Mouse (Mus musculus) myocyte (in vitro differentiated cells): ENCODE results near the gene Rbfox1. TPM values are rescaled to one million over a fixed set of nuclear protein-coding genes. Genes with fewer than 3 reads are reported as not detected.

Source experiments
- H3K27me3 ChIP-seq: one replicate; pipeline ENCODE4 v1.6.1; 2011; ENCODE audit not compliant: control insufficient read depth, insufficient read depth, insufficient read length
- H3K36me3 ChIP-seq: one replicate; pipeline ENCODE4 v1.6.1; 2011; ENCODE audit not compliant: control insufficient read depth, insufficient read depth
- H3K4me2 ChIP-seq: one replicate; pipeline ENCODE4 v1.6.1; 2011; ENCODE audit warnings: low read depth, control low read depth
- H3K4me3 ChIP-seq: one replicate; pipeline ENCODE4 v1.5.1; 2011; ENCODE audit warnings: mild to moderate bottlenecking, control low read depth, moderate library complexity
- H3K79me2 ChIP-seq: one replicate; pipeline ENCODE4 v1.6.1; 2011; ENCODE audit not compliant: control insufficient read depth, insufficient read depth
- H3ac ChIP-seq: one replicate; pipeline ENCODE4 v1.6.1; 2011; ENCODE audit not compliant: control insufficient read depth, insufficient read length
- CEBPB ChIP-seq: IDR thresholded peaks from 2 replicates; pipeline ENCODE4 v1.6.1; 2011; ENCODE audit warnings: mild to moderate bottlenecking, moderate library complexity; ENCODE audit not compliant: poor library complexity, insufficient read depth, severe bottlenecking
- E2F4 ChIP-seq: IDR thresholded peaks from one replicate; pipeline ENCODE4 v1.6.1; 2011; ENCODE audit warnings: mild to moderate bottlenecking, control low read depth, moderate library complexity; ENCODE audit not compliant: insufficient read depth
- MAX ChIP-seq: IDR thresholded peaks from one replicate; pipeline ENCODE4 v1.6.1; 2011; ENCODE audit warnings: low read depth, mild to moderate bottlenecking, control low read depth
- MYOD1 ChIP-seq, 3 experiments: IDR thresholded peaks; one replicate each; pipeline ENCODE4 v1.6.1; 2011; ENCODE audit warnings: control low read depth in 2 of 3, low read depth in 2 of 3, mild to moderate bottlenecking in 2 of 3, moderate library complexity in 1 of 3; ENCODE audit not compliant: insufficient read length in 2 of 3, control insufficient read depth in 1 of 3
- MYOG ChIP-seq, 3 experiments: IDR thresholded peaks; one replicate each; pipeline ENCODE4 v1.6.1; 2011; ENCODE audit warnings: control low read depth in 2 of 3, low read depth in 2 of 3, mild to moderate bottlenecking in 2 of 3; ENCODE audit not compliant: insufficient read length in 2 of 3, control insufficient read depth in 1 of 3, insufficient read depth in 1 of 3
- POLR2A ChIP-seq: IDR thresholded peaks from one replicate; pipeline ENCODE4 v1.6.1; 2011; ENCODE audit warnings: low read depth, mild to moderate bottlenecking, control low read depth, moderate library complexity; ENCODE audit not compliant: insufficient read length
- POLR2AphosphoS2 ChIP-seq: IDR thresholded peaks from one replicate; pipeline ENCODE4 v1.6.1; 2011; ENCODE audit warnings: low read depth, control low read depth; ENCODE audit not compliant: insufficient read length
- REST ChIP-seq: IDR thresholded peaks from one replicate; pipeline ENCODE4 v1.6.1; 2011; ENCODE audit warnings: mild to moderate bottlenecking, control low read depth, moderate library complexity; ENCODE audit not compliant: insufficient read depth, insufficient read length
- SRF ChIP-seq: IDR thresholded peaks from one replicate; pipeline ENCODE4 v1.6.1; 2011; ENCODE audit warnings: low read depth; ENCODE audit not compliant: control insufficient read depth, insufficient read length
- TCF12 ChIP-seq: IDR thresholded peaks from one replicate; pipeline ENCODE4 v1.6.1; 2011; ENCODE audit warnings: mild to moderate bottlenecking, control low read depth; ENCODE audit not compliant: poor library complexity, insufficient read depth, severe bottlenecking
- TCF3 ChIP-seq: IDR thresholded peaks from one replicate; pipeline ENCODE4 v1.6.1; 2011; ENCODE audit warnings: low read depth, control low read depth; ENCODE audit not compliant: insufficient read length
- USF1 ChIP-seq: IDR thresholded peaks from one replicate; pipeline ENCODE4 v1.6.1; 2011; ENCODE audit warnings: low read depth, mild to moderate bottlenecking, control low read depth, moderate library complexity
- polyA plus RNA-seq: library from polyadenylated mRNA; unstranded; fragments of >200 nt; fragmentation: generic; extraction: Trizol; gene quantifications from one replicate; pipeline ENCODE4 v1.2.1, GENCODE M21; 2012; ENCODE audit warnings: missing spikeins

The Rbfox1 gene
- polyA plus RNA-seq, 1 experiment = 8.3 TPM

DNA sequence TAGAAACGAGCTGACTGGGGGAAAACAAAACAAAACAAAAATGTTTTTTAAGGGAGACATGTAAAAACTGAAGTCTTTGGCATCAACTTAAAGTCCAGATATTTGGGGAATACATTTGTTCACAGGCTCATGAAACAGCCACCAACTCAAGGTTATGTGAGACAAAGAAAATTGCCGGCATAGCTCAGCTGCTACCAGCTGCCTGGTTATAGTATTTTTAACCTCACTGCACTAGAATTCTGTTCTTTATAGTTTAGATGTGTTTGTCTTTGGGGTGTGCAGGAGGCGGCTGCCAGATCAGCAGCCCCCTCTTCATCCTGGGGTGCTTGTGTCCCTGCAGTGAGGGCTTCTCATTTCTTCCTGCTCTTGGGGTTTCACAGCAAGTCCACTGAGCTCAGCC lies 357.3 kb downstream of the Rbfox1 start:
- TF ChIP-seq MYOG (IDR thresholded peaks at IDR 0.05; ENCODE audit: control insufficient read depth in 1 of 3, insufficient read depth in 1 of 3, insufficient read length in 2 of 3, low read depth in 2 of 3) (no peak), MYOD1 (IDR thresholded peaks at IDR 0.05; ENCODE audit: control insufficient read depth in 1 of 3, insufficient read length in 2 of 3, low read depth in 2 of 3) (no peak), E2F4 (no peak), TCF12 (no peak), MAX (no peak), REST (no peak), POLR2A (no peak), TCF3 (no peak), USF1 (no peak), POLR2AphosphoS2 (no peak), CEBPB (no peak), SRF (no peak)

DNA sequence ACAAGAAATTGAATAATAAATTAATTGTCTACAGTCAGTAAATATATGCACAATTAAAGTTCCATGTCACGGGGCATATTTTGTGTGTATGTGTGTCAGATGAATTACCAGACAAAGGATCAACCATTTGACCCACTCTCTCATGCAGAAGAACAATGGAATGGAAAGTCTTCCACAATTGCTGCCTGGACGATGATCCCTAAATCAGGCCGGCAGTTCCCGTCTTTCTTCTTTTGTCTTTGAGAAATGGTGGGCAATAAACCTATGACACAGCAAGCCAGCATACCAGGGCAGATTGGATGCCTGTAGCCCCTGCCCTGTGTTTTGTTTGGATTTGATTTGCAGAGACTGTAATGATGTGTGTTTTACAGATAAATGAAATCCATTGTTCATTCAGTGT lies 362.4 kb downstream of the Rbfox1 start:
- Histone ChIP-seq H3K4me3 (no peak overlapping the region), H3K36me3 (no peaks in the 10 kb centered on the region), H3K79me2 (no peaks in the 10 kb centered on the region), H3ac (no peak overlapping the region), H3K27me3 (no peaks in the 10 kb centered on the region), H3K4me2 (no peak overlapping the region)
- TF ChIP-seq MAX (no peak), TCF12 (no peak), TCF3 (no peak), E2F4 (no peak), MYOD1 (IDR thresholded peaks at IDR 0.05; ENCODE audit: control insufficient read depth in 1 of 3, insufficient read length in 2 of 3, low read depth in 2 of 3) (no peak), POLR2AphosphoS2 (no peak), POLR2A (no peak), SRF (no peak)

More for the DNA sequence above, 357.3 kb downstream of the Rbfox1 start:
- Histone ChIP-seq H3K36me3 (no peaks in the 10 kb centered on the region), H3K79me2 (no peaks in the 10 kb centered on the region), H3K4me3 (no peak overlapping the region), H3ac (no peak overlapping the region), H3K27me3 (no peaks in the 10 kb centered on the region), H3K4me2 (no peak overlapping the region)

DNA sequence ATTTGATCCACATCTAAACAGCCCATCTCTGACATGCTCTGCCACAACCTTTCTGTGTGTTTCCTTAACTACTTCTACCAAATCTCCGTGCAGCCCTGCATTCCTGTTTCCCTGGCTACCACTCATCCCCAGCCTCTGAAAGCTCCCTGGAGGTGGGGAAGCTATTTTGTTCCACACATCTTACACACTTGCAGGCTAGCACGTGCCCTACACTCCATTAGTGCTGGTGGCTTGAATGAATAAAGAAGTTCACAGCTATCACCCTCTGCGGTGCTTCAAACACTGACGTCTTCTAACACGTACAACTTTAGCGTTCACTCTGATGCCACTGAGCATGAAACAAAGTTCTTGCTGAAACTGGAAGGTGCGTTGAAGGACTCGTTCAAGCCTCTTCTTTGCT lies 379.4 kb downstream of the Rbfox1 start:
- Histone ChIP-seq H3K4me2 (no peak overlapping the region), H3K36me3 (no peaks in the 10 kb centered on the region), H3K27me3 (no peaks in the 10 kb centered on the region), H3K79me2 (no peaks in the 10 kb centered on the region), H3K4me3 (no peak overlapping the region), H3ac (no peak overlapping the region)
- TF ChIP-seq POLR2A = no peak
- TF ChIP-seq CEBPB = no peak
- no peak for TF ChIP-seq TCF12
- no peak for TF ChIP-seq REST
- TF ChIP-seq POLR2AphosphoS2 = no peak
- TF ChIP-seq USF1 = no peak
- TF ChIP-seq MYOG (IDR thresholded peaks at IDR 0.05; ENCODE audit: control insufficient read depth in 1 of 3, insufficient read depth in 1 of 3, insufficient read length in 2 of 3, low read depth in 2 of 3) = no peak
- no peak for TF ChIP-seq MAX
- no peak for TF ChIP-seq E2F4

DNA sequence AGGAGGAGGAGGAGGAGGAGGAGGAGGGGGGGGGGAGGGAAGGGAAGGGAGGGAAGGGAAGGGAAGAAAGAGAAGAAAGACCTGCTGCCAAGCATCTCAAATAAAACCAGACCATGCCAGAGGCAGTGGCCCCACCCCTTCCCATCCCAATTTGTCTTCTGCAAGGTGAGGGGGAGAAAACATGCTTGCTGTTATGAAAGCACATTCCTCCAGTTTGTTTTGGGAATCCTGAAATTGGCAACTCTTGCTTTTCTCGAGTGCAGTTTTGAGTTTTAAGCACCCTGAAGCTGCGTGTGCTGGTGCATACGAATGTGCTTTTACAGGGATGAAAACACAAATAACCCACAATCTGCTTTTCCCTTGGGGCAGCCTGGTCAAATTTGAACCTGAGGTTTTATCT lies 380.5 kb downstream of the Rbfox1 start:
- Histone ChIP-seq H3K4me3 (no peak overlapping the region), H3K79me2 (no peaks in the 10 kb centered on the region), H3K36me3 (no peaks in the 10 kb centered on the region), H3K4me2 (no peak overlapping the region), H3K27me3 (no peaks in the 10 kb centered on the region), H3ac (no peak overlapping the region)
- TF ChIP-seq MYOD1 (IDR thresholded peaks at IDR 0.05; ENCODE audit: control insufficient read depth in 1 of 3, insufficient read length in 2 of 3, low read depth in 2 of 3) (no peak), USF1 (no peak)

DNA sequence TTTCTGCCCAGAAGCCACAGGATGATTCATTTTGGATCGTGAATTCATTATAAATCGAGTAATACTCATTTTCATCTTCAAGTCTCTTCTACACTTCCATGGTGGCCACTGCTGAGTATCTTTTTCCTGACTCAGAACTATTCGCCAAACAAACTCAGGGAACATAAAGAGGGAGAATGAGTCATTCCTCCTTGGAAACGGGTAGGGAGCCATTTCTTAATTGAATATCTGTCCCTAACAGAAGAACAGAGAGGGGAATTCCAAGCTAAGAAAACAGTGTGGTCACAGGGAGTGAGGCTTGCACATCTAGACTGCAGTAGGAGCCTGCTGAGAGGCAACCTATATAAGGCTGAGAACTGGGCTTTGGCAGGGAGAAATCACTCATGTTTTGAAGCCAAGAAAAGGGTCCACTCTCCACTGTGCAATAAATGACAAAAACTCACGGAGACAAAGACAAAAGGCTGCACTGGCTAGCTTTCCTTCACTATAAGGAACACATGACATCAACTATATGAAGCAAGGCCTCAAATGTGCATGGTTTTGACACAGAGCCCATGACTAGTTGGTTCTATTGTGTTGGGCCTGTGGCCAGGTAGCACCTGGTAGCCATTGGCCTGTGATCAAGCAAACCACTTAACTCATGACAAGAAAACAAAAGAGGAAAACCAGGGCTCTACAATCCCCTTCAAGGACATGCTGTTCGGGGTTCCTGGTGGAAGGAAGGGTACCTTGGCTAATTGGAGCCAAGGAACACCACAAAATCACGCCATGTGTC lies 386.6 kb downstream of the Rbfox1 start:
- Histone ChIP-seq H3K36me3 (no peaks in the 10 kb centered on the region), H3K4me3 (no peak overlapping the region), H3K4me2 (no peak overlapping the region), H3K27me3 (no peaks in the 10 kb centered on the region), H3ac (no peak overlapping the region), H3K79me2 (no peaks in the 10 kb centered on the region)
- TF ChIP-seq E2F4 (no peak), POLR2A (no peak), USF1 (no peak), CEBPB (no peak), MYOG (IDR thresholded peaks at IDR 0.05; ENCODE audit: control insufficient read depth in 1 of 3, insufficient read depth in 1 of 3, insufficient read length in 2 of 3, low read depth in 2 of 3) (no peak)
